In the genomic region with DNA sequence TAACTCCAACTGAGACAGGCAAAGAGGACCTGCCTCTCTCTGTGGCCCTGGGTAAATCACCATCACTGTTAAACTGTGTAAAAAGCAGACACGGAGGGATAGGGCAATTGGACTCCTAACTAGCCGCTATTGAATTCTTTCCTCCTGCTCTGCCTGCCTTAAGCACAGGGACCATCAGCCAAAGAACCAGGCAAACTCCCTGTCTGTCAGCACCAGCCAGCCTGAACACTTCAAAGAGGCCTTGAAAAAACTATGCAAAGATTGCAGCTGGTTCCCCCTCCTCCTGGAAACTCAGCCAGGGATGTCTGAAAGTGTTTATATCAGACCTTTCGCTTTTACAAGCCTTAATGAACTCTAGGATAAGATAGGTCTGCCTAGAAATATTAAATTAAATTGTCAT, we compare ENCODE assay signal across 19 mouse cellular contexts. TPM values are rescaled to one million over a fixed set of nuclear protein-coding genes. Genes with fewer than 3 reads are reported as not detected.
DNase-seq lines count a peak whose midpoint lies in the region; ATAC-seq and TF ChIP-seq lines count a peak whose summit lies in the region.
"Had no signal": no experiment of that assay in that cellular context is flagged by ENCODE, and none has a peak within 500 bp of the region (broad histone marks: within the 10 kb centered on the region; RNA-seq: fewer than 3 reads in every experiment).

No protein-coding gene starts in this region.

- WGBS in forebrain, embryonic 10.5 days = 24% methylated on average over 3 of the region's 3 CpGs
- 25% methylated on average over 3 of the region's 3 CpGs for WGBS in forebrain, postnatal 0 days
- WGBS in hindbrain, embryonic 10.5 days = 20% methylated on average over 3 of the region's 3 CpGs
- WGBS in hindbrain, embryonic 11.5 days = 21% methylated on average over 3 of the region's 3 CpGs
- WGBS in embryonic facial prominence, embryonic 10.5 days = 28% methylated on average over 3 of the region's 3 CpGs

- peaks cover 14% of the 10 kb centered on the region for H3K36me3 ChIP-seq in forebrain, embryonic 10.5 days (replicated peaks)
- H3K36me3 ChIP-seq in forebrain, postnatal 0 days (ENCODE audit: insufficient read depth) = no peaks in the 10 kb centered on the region
- H3K36me3 ChIP-seq in hindbrain, embryonic 10.5 days = peaks cover 7% of the 10 kb centered on the region
- no peaks in the 10 kb centered on the region for H3K36me3 ChIP-seq in hindbrain, embryonic 11.5 days (ENCODE audit: control insufficient read depth, insufficient read depth, low read length)
- H3K36me3 ChIP-seq in MEL (ENCODE audit: control insufficient read depth in 1 of 2, insufficient read depth in 2 of 2, low read length in 2 of 2) = peaks cover 0 to 6% of the 10 kb centered on the region in 2 experiments; a peak in 2 of 4 replicates
- peaks cover 15% of the 10 kb centered on the region for H3K36me3 ChIP-seq in embryonic facial prominence, embryonic 10.5 days (replicated peaks)
- H3K36me3 ChIP-seq: liver, embryonic 15.5 days had no signal

- TF ChIP-seq CTCF in forebrain, postnatal 0 days (IDR thresholded peaks at IDR 0.05; ENCODE audit: low read depth) = no peak
- no peak for TF ChIP-seq CTCF in MEL (IDR thresholded peaks at IDR 0.05 in 2 of 3, conservative IDR thresholded peaks at IDR 0.05 in 1 of 3; ENCODE audit: control insufficient read depth in 1 of 3, insufficient read depth in 1 of 3, low read depth in 2 of 3, low read length in 3 of 3, poor library complexity in 1 of 3, severe bottlenecking in 1 of 3)

- DNase-seq in forebrain, embryonic 10.5 days (ENCODE audit: extremely low spot score, low spot score) = peak; percentile 21
- DNase-seq in forebrain, postnatal 0 days = no peak
- peak; percentile 23 for DNase-seq in hindbrain, embryonic 10.5 days (ENCODE audit: low spot score)
- no peak for DNase-seq in hindbrain, embryonic 11.5 days (ENCODE audit: low spot score)
- DNase-seq in MEL (ENCODE audit: low read depth, low spot score) = peak; percentile 23
- peak; percentile 36 for DNase-seq in embryonic facial prominence, embryonic 10.5 days (ENCODE audit: low spot score)
- DNase-seq in gastrocnemius, postnatal 10 days = no peak
- no peak for DNase-seq in left cerebral cortex, postnatal 14 days (ENCODE audit: low spot score in 2 of 2)
- DNase-seq: adrenal gland, postnatal 10 days; cerebellum, adult 9-11 months; kidney, adult 8-10 months; thymus, adult 2 months had no signal

- no peak overlapping the region for H3K9ac ChIP-seq in forebrain, postnatal 0 days
- no peak overlapping the region for H3K9ac ChIP-seq in hindbrain, embryonic 11.5 days (ENCODE audit: low read depth, low read length)
- H3K9ac ChIP-seq in MEL (ENCODE audit: control insufficient read depth, low read depth, low read length, poor library complexity, severe bottlenecking) = no peak overlapping the region
- H3K9ac ChIP-seq: embryonic facial prominence, embryonic 13.5 days; limb, embryonic 12.5 days; liver, embryonic 15.5 days had no signal

- H3K4me2 ChIP-seq in forebrain, postnatal 0 days (ENCODE audit: low read depth) = no peak overlapping the region
- H3K4me2 ChIP-seq in hindbrain, embryonic 11.5 days (replicated peaks; ENCODE audit: low read depth, low read length) = no peak overlapping the region
- H3K4me2 ChIP-seq: embryonic facial prominence, embryonic 13.5 days; limb, embryonic 12.5 days; liver, embryonic 15.5 days had no signal

- intact Hi-C loops in left cerebral cortex, postnatal 14 days (cut with DNase I) = no loop called here

- no peak for TF ChIP-seq RAD21 in MEL (IDR thresholded peaks at IDR 0.05; ENCODE audit: low read depth, low read length)

- no peaks in the 10 kb centered on the region for H3K79me2 ChIP-seq in MEL (ENCODE audit: control insufficient read depth, insufficient read depth, low read length, poor library complexity)

- TF ChIP-seq EP300 in MEL (IDR thresholded peaks at IDR 0.05; ENCODE audit: low read depth in 1 of 2, low read length in 2 of 2) = no peak

- H3K4me1 ChIP-seq in forebrain, embryonic 10.5 days = peaks cover 41% of the 10 kb centered on the region
- no peaks in the 10 kb centered on the region; the same call in 1 of the 2 replicates for H3K4me1 ChIP-seq in forebrain, postnatal 0 days (ENCODE audit: insufficient read depth)
- H3K4me1 ChIP-seq in hindbrain, embryonic 10.5 days (replicated peaks) = peaks cover 14% of the 10 kb centered on the region
- no peaks in the 10 kb centered on the region for H3K4me1 ChIP-seq in hindbrain, embryonic 11.5 days (replicated peaks; ENCODE audit: control insufficient read depth, insufficient read depth, low read length)
- peaks cover 0 to 11% of the 10 kb centered on the region in 2 experiments; a peak in 1 of 4 replicates for H3K4me1 ChIP-seq in MEL (ENCODE audit: control insufficient read depth in 1 of 2, insufficient read depth in 2 of 2, low read length in 2 of 2)
- peaks cover 17% of the 10 kb centered on the region for H3K4me1 ChIP-seq in embryonic facial prominence, embryonic 10.5 days
- H3K4me1 ChIP-seq: liver, embryonic 15.5 days had no signal

- no peak for TF ChIP-seq POLR2A in MEL (IDR thresholded peaks at IDR 0.05; ENCODE audit: control insufficient read depth in 1 of 2, insufficient read depth in 1 of 2, low read depth in 1 of 2, low read length in 2 of 2, poor library complexity in 1 of 2)

- peaks cover 57% of the 10 kb centered on the region for H3K27me3 ChIP-seq in forebrain, embryonic 10.5 days (ENCODE audit: poor library complexity, severe bottlenecking)
- H3K27me3 ChIP-seq in forebrain, postnatal 0 days (ENCODE audit: insufficient read depth, low read length) = no peaks in the 10 kb centered on the region
- H3K27me3 ChIP-seq in hindbrain, embryonic 10.5 days (ENCODE audit: insufficient read depth, poor library complexity, severe bottlenecking) = peaks cover 15% of the 10 kb centered on the region
- no peaks in the 10 kb centered on the region for H3K27me3 ChIP-seq in hindbrain, embryonic 11.5 days (ENCODE audit: control insufficient read depth, insufficient read depth, low read length)
- H3K27me3 ChIP-seq in MEL (ENCODE audit: control insufficient read depth in 1 of 2, insufficient read depth in 2 of 2, low read length in 2 of 2) = no peaks in the 10 kb centered on the region; a peak in 2 of 4 replicates
- peaks cover 28% of the 10 kb centered on the region for H3K27me3 ChIP-seq in embryonic facial prominence, embryonic 10.5 days (replicated peaks; ENCODE audit: low read depth, poor library complexity, severe bottlenecking)
- H3K27me3 ChIP-seq: liver, embryonic 15.5 days had no signal

- H3K4me3 ChIP-seq in forebrain, embryonic 10.5 days = no peak overlapping the region
- no peak overlapping the region for H3K4me3 ChIP-seq in forebrain, postnatal 0 days (ENCODE audit: low read depth, low read length)
- H3K4me3 ChIP-seq in hindbrain, embryonic 10.5 days = no peak overlapping the region
- no peak overlapping the region for H3K4me3 ChIP-seq in hindbrain, embryonic 11.5 days (ENCODE audit: low read depth, low read length)
- H3K4me3 ChIP-seq in MEL (ENCODE audit: control insufficient read depth in 1 of 2, insufficient read depth in 1 of 2, low read depth in 2 of 2, low read length in 2 of 2) = no peak overlapping the region
- no peak overlapping the region for H3K4me3 ChIP-seq in embryonic facial prominence, embryonic 10.5 days
- H3K4me3 ChIP-seq: embryonic facial prominence, embryonic 13.5 days; limb, embryonic 12.5 days; liver, embryonic 15.5 days; myocyte had no signal

- H3K9me3 ChIP-seq in forebrain, embryonic 10.5 days = no peaks in the 10 kb centered on the region
- H3K9me3 ChIP-seq in forebrain, postnatal 0 days (ENCODE audit: low read length) = no peaks in the 10 kb centered on the region
- H3K9me3 ChIP-seq in hindbrain, embryonic 10.5 days = no peaks in the 10 kb centered on the region
- no peaks in the 10 kb centered on the region for H3K9me3 ChIP-seq in hindbrain, embryonic 11.5 days (ENCODE audit: control insufficient read depth, low read length)
- H3K9me3 ChIP-seq in MEL (replicated peaks; ENCODE audit: insufficient read depth, low read length) = no peaks in the 10 kb centered on the region
- H3K9me3 ChIP-seq in embryonic facial prominence, embryonic 10.5 days = no peaks in the 10 kb centered on the region
- H3K9me3 ChIP-seq: embryonic facial prominence, embryonic 13.5 days; limb, embryonic 12.5 days; liver, embryonic 15.5 days had no signal

- H3K27ac ChIP-seq in forebrain, embryonic 10.5 days = no peak overlapping the region
- H3K27ac ChIP-seq in forebrain, postnatal 0 days (ENCODE audit: low read depth, low read length) = no peak overlapping the region
- H3K27ac ChIP-seq in hindbrain, embryonic 10.5 days = no peak overlapping the region
- H3K27ac ChIP-seq in hindbrain, embryonic 11.5 days (ENCODE audit: low read depth, low read length) = no peak overlapping the region
- no peak overlapping the region for H3K27ac ChIP-seq in MEL (ENCODE audit: control insufficient read depth, low read depth, low read length)
- H3K27ac ChIP-seq in embryonic facial prominence, embryonic 10.5 days (replicated peaks) = no peak overlapping the region
- H3K27ac ChIP-seq: embryonic facial prominence, embryonic 13.5 days; limb, embryonic 12.5 days; liver, embryonic 15.5 days had no signal

- no peak for ATAC-seq in forebrain, postnatal 0 days
- ATAC-seq in hindbrain, embryonic 11.5 days (ENCODE audit: low FRiP score) = no peak
- ATAC-seq: hindbrain, embryonic 16.5 days had no signal

RNA-seq across cellular contexts. Expression of gene Bex3, which starts 4.5 kb away (rescaled TPM):
- 666 and 672 TPM in 2 replicates for polyA plus RNA-seq in forebrain, embryonic 10.5 days (2016; fragmentation: Nextera tagmentation; extraction: Ambion mirVana)
- total RNA-seq in forebrain, postnatal 0 days (2014; rRNA removed) = 219 and 271 TPM in 2 replicates
- polyA plus RNA-seq in forebrain, postnatal 0 days (2015; fragmentation: Nextera tagmentation; extraction: Ambion mirVana) = 782 and 828 TPM in 2 replicates
- 678 and 708 TPM in 2 replicates for polyA plus RNA-seq in hindbrain, embryonic 10.5 days (2016; fragmentation: Nextera tagmentation; extraction: Ambion mirVana)
- 733 and 747 TPM in 2 replicates for polyA plus RNA-seq in hindbrain, embryonic 11.5 days (2014; fragmentation: Nextera tagmentation; extraction: Ambion mirVana)
- 153 and 164 TPM in 2 replicates for total RNA-seq in MEL (2012; rRNA removed)
- 100 to 1,000 TPM in 1 of 2 experiments, not detected in 1; 326 TPM for polyA plus RNA-seq in MEL (2012; ENCODE audit: insufficient read depth in 1 of 2, insufficient read length in 2 of 2, low read depth in 1 of 2, low replicate concordance in 2 of 2, missing spikeins in 1 of 2)
- 691 TPM in 2 replicates for polyA plus RNA-seq in embryonic facial prominence, embryonic 10.5 days (2016; fragmentation: Nextera tagmentation; extraction: Ambion mirVana)
- total RNA-seq in gastrocnemius, postnatal 10 days (2021) = 10 to 100 TPM; 23.1 to 32.4 TPM
- total RNA-seq in left cerebral cortex, postnatal 14 days (2021) = 100 to 1,000 TPM; 373 to 380 TPM

RNA-seq across cellular contexts. Expression of gene Tceal9, which starts 29.7 kb away (rescaled TPM):
- polyA plus RNA-seq in forebrain, embryonic 10.5 days (2016; fragmentation: Nextera tagmentation; extraction: Ambion mirVana) = 360 and 363 TPM in 2 replicates
- total RNA-seq in forebrain, postnatal 0 days (2014; rRNA removed) = 182 and 203 TPM in 2 replicates
- 263 and 323 TPM in 2 replicates for polyA plus RNA-seq in forebrain, postnatal 0 days (2015; fragmentation: Nextera tagmentation; extraction: Ambion mirVana)
- 356 and 368 TPM in 2 replicates for polyA plus RNA-seq in hindbrain, embryonic 10.5 days (2016; fragmentation: Nextera tagmentation; extraction: Ambion mirVana)
- 460 and 466 TPM in 2 replicates for polyA plus RNA-seq in hindbrain, embryonic 11.5 days (2014; fragmentation: Nextera tagmentation; extraction: Ambion mirVana)
- total RNA-seq in MEL (2012; rRNA removed) = 68.1 and 75.2 TPM in 2 replicates
- 100 to 1,000 TPM in 1 of 2 experiments, not detected in 1; 113 TPM for polyA plus RNA-seq in MEL (2012; ENCODE audit: insufficient read depth in 1 of 2, insufficient read length in 2 of 2, low read depth in 1 of 2, low replicate concordance in 2 of 2, missing spikeins in 1 of 2)
- 471 and 531 TPM in 2 replicates for polyA plus RNA-seq in embryonic facial prominence, embryonic 10.5 days (2016; fragmentation: Nextera tagmentation; extraction: Ambion mirVana)
- 10 to 100 TPM; 74.7 to 80.1 TPM for total RNA-seq in gastrocnemius, postnatal 10 days (2021)
- 100 to 1,000 TPM in 1 of 2 experiments, 10 to 100 TPM in 1; 96.6 to 110 TPM for total RNA-seq in left cerebral cortex, postnatal 14 days (2021)

RNA-seq across cellular contexts. Expression of gene Bex1, which starts 59.2 kb away (rescaled TPM):
- polyA plus RNA-seq in forebrain, embryonic 10.5 days (2016; fragmentation: Nextera tagmentation; extraction: Ambion mirVana) = 186 and 192 TPM in 2 replicates
- total RNA-seq in forebrain, postnatal 0 days (2014; rRNA removed) = 105 and 106 TPM in 2 replicates
- polyA plus RNA-seq in forebrain, postnatal 0 days (2015; fragmentation: Nextera tagmentation; extraction: Ambion mirVana) = 288 and 297 TPM in 2 replicates
- 127 and 147 TPM in 2 replicates for polyA plus RNA-seq in hindbrain, embryonic 10.5 days (2016; fragmentation: Nextera tagmentation; extraction: Ambion mirVana)
- polyA plus RNA-seq in hindbrain, embryonic 11.5 days (2014; fragmentation: Nextera tagmentation; extraction: Ambion mirVana) = 99.1 and 107 TPM in 2 replicates
- 0.27 and 0.49 TPM in 2 replicates for total RNA-seq in MEL (2012; rRNA removed)
- polyA plus RNA-seq in MEL (2012; ENCODE audit: insufficient read depth in 1 of 2, insufficient read length in 2 of 2, low read depth in 1 of 2, low replicate concordance in 2 of 2, missing spikeins in 1 of 2) = under 1 TPM in 1 of 2 experiments, not detected in 1; 0.86 TPM
- polyA plus RNA-seq in embryonic facial prominence, embryonic 10.5 days (2016; fragmentation: Nextera tagmentation; extraction: Ambion mirVana) = 135 and 145 TPM in 2 replicates
- 10 to 100 TPM; 27.7 to 29.1 TPM for total RNA-seq in gastrocnemius, postnatal 10 days (2021)
- 100 to 1,000 TPM in 1 of 2 experiments, 10 to 100 TPM in 1; 95.2 to 113 TPM for total RNA-seq in left cerebral cortex, postnatal 14 days (2021)

RNA-seq across cellular contexts. Expression of gene Tceal7, which starts 60.0 kb away (rescaled TPM):
- 0.59 and 1.1 TPM in 2 replicates for polyA plus RNA-seq in forebrain, embryonic 10.5 days (2016; fragmentation: Nextera tagmentation; extraction: Ambion mirVana)
- 3.0 and 4.4 TPM in 2 replicates for total RNA-seq in forebrain, postnatal 0 days (2014; rRNA removed)
- polyA plus RNA-seq in forebrain, postnatal 0 days (2015; fragmentation: Nextera tagmentation; extraction: Ambion mirVana) = 4.6 and 4.9 TPM in 2 replicates
- 0.37 and 1.00 TPM in 2 replicates for polyA plus RNA-seq in hindbrain, embryonic 10.5 days (2016; fragmentation: Nextera tagmentation; extraction: Ambion mirVana)
- 0.82 and 1.3 TPM in 2 replicates for polyA plus RNA-seq in hindbrain, embryonic 11.5 days (2014; fragmentation: Nextera tagmentation; extraction: Ambion mirVana)
- total RNA-seq in MEL (2012; rRNA removed) = not detected in 2 replicates
- 1 to 10 TPM in 1 of 2 experiments, not detected in 1; 1.0 TPM for polyA plus RNA-seq in MEL (2012; ENCODE audit: insufficient read depth in 1 of 2, insufficient read length in 2 of 2, low read depth in 1 of 2, low replicate concordance in 2 of 2, missing spikeins in 1 of 2)
- polyA plus RNA-seq in embryonic facial prominence, embryonic 10.5 days (2016; fragmentation: Nextera tagmentation; extraction: Ambion mirVana) = 0.58 and 0.82 TPM in 2 replicates
- 100 to 1,000 TPM; 539 to 771 TPM for total RNA-seq in gastrocnemius, postnatal 10 days (2021)
- 1 to 10 TPM; 3.6 to 5.8 TPM for total RNA-seq in left cerebral cortex, postnatal 14 days (2021)
- total RNA-seq: megakaryocyte progenitor cell, adult 5-6 weeks had no signal
- polyA plus RNA-seq: gonadal fat pad, adult 2 months; thymus, adult 2 months had no signal

Comparison
In these comparisons a context has a peak if more than half of its experiments do, and no peak if none do; other contexts are left out.
1. DNase-seq: peak in forebrain, embryonic 10.5 days (single experiment), hindbrain, embryonic 10.5 days (single experiment), MEL (single experiment) and embryonic facial prominence, embryonic 10.5 days (single experiment); none in forebrain, postnatal 0 days (single experiment), hindbrain, embryonic 11.5 days (single experiment), gastrocnemius, postnatal 10 days (single experiment) and left cerebral cortex, postnatal 14 days (0 of 2).
2. RNA of gene Bex1, which starts 59.2 kb away (polyA plus RNA-seq): 288 to 297 TPM in forebrain, postnatal 0 days, 186 to 192 TPM in forebrain, embryonic 10.5 days, 135 to 145 TPM in embryonic facial prominence, embryonic 10.5 days, 127 to 147 TPM in hindbrain, embryonic 10.5 days and 99.1 to 107 TPM in hindbrain, embryonic 11.5 days; 0.86 TPM in MEL; every median in the first group is over 10 times any median in the second.